Mouse (Mus musculus): ENCODE measurements around the gene Hist1h3a.

The Hist1h3a gene

DNA sequence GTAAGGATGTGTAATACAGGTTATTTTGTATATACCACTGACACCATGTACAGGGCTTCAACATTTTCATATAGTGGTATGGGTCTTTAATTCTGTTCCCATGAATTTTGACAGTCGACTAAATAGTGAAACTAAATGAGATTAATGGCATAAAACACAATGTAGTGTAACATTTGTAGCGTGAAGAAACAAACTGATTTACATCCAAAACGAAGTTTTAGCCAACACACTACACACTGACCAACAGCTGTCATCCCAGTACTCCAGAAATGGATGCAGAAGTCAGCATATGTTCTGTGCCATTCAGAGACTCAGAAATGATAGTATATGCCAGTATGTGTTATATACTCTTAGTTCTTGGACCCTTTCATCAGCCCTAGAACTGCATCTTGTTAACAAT lies 4.3 kb downstream of the Hist1h3a start:
- no peak for DNase-seq

DNA sequence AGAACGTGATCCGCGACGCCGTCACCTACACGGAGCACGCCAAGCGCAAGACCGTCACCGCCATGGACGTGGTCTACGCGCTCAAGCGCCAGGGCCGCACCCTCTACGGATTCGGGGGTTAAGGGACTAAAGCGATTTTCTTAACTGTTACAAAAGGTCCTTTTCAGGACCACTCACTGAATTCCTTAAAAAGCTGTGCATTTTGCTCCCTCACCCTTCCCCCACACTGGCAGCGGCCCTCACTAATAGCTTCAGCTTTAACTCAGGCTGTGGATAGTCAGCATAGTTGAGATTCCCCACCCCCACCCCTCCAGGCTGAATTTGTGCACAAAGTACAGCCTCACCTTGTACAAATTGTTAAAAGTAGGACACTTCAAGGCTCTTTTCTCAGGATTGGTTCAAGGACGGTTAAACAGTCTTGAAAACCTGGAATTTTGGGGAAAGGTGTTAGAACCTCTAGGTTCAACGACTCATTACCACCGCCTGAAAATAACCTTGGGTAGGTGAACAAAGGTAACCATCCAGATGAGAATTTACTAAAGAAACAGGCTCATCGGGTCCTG lies 4.9 kb downstream of the Hist1h3a start:
- DNase-seq = no peak

DNA sequence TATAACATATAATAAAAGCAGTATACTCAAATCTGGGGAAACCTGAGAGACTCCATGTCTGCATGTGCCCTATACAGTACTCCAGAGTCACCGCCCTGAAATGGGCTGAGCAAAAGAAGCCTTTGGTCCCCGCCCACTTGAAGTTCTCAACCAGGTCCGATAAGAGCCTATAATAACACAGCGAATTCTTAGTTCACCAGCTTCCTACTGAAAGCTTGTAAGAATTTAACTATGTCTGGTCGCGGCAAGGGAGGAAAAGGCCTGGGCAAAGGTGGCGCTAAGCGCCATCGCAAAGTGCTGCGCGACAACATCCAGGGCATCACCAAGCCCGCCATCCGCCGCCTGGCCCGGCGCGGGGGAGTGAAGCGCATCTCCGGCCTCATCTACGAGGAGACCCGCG lies 5.4 kb downstream of the Hist1h3a start, which contains the start of gene Hist1h4b:
TSS of gene Hist1h4b (plus strand) at position 224 of the 400 bp plus-strand sequence.
- peak; percentile 77 to 84 for DNase-seq

DNA sequence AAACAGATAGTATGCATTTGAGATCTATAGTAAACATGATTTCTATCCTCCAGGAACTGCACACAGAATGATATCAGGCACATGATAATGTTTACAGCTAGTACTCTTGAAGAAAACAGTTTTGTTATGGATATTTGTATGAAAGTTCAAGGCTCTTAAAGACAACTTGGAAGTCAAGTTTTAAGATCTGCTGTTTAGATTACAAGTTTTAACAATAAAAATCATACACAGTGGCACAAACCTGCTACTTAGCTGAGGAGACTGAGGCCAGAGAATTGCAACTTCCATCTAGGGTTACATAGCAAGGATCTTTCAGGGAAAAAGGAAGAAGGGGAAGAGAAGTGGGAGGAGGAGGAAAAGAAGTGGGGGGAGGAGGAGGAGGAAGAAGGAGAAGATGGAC lies 7.2 kb downstream of the Hist1h3a start:
- no peak for DNase-seq

DNA sequence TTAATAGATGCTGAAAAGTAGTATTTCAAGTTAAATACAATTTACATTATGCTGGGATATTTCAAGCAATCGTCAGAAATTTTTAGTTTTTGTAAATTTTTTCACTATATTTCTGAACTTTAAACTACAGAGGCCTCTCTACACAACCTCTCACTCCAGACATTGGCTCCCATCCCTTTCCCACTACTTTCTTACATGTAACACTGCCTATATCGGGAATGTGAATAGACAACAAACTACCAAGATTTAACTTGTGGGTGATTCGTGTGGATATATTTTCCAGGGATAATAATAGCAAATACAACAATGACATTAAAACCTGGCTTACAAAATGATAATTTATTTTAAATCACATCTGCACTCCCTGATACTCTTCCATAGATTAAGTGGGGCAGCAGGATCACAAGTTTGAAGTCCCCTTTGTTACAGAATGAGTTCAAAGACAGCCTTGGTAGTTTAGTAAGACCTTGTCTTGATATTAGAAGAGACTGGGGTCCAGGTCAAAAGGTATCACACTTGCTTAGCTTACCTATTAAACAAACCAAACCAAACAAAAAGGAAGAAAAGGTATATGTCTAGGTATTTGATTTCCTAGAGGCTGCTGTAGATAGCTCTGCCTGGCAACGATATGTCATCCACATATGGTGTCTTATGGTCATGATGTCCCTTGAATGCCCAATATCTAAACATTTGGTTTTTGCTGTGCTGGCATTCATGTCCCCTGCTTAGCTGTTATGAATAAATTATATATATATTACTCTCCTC lies 8.7 kb downstream of the Hist1h3a start:
- no peak for DNase-seq

DNA sequence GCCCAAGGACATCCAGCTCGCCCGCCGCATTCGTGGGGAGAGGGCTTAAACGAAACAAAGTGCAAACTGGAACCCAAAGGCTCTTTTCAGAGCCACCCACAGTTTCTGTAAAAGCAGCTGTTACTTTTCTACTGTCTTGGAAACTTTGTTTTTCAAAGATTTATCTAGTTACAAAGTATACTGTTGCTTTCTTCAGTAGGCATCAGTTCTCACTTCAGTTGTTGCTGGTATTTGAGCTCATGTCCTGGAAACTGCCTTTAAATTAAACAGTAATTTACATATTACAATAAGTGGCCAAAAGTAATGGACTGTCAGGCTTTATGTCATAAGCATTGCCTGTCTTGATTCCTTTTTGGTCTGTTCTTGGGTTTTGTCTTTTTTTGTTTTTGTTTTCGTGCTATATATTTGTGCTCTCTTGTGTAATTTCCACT lies 9.4 kb downstream of the Hist1h3a start:
- DNase-seq = no peak

DNA sequence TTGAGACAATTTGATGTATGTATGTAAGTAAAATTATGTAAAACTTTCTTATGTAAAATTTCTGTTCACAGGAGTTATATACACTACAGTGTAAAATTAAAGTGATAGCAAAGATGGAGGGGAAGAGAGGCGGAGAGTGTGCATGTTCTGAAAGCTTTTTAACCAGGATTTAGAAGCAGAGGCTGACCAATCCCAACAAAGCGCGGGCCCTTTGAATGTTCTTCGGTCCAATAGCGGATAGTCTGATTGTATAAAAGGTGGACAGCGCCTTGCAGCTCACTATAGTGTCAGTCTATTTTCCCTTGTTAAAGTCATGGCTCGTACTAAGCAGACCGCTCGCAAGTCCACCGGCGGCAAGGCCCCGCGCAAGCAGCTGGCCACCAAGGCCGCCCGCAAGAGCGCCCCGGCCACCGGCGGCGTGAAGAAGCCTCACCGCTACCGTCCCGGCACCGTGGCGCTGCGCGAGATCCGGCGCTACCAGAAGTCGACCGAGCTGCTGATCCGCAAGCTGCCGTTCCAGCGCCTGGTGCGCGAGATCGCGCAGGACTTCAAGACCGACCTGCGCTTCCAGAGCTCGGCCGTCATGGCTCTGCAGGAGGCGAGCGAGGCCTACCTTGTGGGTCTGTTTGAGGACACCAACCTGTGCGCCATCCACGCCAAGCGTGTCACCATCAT lies 10.0 kb downstream of the Hist1h3a start, which contains the start of gene Hist1h3b:
TSS of gene Hist1h3b (plus strand) at position 201 of the 675 bp plus-strand sequence.
- peak; percentile 78 to 84 for DNase-seq

DNA sequence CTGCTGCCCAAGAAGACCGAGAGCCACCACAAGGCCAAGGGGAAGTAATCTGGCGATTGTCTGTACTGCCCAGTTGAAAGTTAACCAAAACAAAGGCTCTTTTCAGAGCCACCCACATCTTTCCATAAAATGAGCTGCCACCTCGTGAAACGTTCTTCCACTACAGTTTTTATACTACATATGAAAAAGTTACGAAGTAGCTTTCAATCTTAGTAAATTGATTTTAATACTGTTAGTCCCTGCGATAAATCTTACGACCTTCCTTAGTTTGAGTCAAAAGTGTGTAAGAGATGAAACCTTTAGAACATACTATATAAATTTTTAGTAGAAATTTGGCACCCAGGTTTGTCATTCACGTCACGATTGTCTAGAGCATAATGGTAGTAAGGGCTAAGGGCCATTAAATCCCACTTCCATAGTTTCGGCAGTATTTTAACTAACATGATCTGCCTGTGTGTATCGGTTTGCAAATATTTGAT lies 10.7 kb downstream of the Hist1h3a start:
- DNase-seq = no peak

DNA sequence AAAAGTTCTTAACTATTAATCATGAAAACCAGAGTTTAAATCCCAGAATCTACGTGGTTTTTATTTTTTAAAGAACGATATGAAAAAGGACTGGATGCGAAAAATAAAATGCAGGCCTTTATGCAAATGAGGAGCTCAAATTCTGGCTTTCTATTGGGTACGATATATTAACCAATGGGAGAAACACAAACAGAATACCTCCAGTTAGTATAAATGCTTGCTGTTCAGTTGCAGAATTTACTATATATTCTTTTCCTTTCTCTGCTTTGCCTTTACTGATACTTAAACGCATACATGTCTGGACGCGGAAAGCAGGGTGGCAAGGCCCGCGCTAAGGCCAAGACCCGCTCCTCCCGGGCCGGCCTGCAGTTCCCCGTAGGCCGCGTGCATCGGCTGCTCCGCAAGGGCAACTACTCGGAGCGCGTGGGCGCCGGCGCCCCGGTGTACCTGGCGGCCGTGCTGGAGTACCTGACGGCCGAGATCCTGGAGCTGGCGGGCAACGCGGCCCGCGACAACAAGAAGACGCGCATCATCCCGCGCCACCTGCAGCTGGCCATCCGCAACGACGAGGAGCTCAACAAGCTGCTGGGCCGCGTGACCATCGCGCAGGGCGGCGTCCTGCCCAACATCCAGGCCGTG lies 11.2 kb downstream of the Hist1h3a start, which contains the start of gene Hist1h2ab:
TSS of gene Hist1h2ab (plus strand) at position 288 of the 639 bp plus-strand sequence.
- DNase-seq = peak; percentile 33 to 62

DNA sequence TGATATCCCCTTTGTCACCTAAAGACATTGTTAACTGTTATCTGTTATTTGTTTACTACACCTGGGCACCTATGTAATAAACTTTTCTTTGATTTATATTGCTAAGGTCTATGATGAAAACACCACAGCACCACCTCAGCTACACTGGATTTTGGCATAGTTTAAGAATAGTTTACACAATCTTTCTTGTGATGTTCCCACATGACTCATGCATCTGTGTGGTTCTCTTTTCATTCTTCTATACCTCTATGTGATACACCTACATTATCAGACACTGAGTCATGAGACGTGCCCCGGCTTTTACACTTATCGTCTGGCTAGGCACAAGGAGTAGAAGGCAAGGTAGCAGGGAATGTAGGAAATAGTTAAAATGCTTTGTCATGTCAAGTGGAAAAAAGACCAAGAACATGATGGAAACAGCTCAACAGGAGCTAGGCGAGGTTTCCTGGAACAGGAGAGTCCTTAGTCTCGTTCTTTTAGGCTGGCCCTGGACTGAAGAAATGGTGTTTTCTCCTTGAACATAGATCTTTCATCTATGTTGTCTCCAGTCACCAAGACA lies 12.5 kb downstream of the Hist1h3a start:
- no peak for DNase-seq

DNA sequence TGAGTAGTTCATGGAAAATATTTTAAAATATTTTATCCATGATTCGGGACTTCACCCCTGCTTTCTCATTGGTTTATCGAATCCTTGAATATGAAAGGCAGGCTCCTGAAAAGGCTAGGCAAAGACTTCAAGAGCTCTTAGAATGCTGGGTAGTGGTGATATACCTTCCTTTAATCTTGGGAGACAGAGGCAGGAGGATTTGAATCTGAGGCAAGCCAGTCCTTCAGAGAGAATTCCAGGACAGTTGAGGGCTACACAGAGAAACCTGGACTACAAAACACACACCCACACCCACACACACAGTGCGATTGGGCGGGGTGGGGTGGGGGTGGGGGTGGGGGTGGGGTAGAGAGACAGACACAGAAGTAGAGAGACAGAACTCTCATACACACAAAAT lies 14.3 kb downstream of the Hist1h3a start:
- no peak for DNase-seq

DNA sequence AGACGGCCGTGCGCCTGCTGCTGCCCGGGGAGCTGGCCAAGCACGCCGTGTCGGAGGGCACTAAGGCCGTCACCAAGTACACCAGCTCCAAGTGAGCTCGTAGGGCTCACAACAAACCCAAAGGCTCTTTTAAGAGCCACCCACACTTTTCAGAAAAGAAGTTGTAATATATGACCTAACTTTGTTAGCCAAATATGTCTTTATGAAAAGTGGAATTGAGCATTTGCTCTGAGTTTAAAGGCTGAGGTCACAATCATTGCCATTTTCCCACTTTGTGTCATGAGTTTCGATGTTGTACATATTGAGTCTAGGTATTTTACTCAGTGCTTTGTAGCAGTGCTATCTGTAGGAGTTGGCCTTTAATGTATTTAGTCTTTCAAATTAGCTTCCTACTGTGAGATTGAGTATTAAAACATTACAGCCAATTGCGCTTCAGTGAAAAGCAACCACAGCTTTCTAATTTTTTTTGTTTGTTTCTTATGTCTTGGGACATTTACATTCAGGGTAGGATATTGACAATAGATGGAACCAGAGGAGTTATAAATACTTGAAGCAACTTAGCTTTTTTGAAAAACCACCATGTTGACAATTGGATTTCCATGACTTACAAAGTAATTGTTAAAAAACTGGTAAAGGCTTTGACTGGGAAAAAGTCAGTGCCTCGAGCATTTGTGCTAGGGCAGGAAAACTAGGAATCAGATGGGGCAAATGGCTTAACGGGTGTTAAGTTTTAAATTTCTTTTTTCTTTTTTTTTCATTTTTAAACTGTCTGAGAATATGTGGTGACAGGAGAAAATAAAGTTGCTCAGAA lies 14.9 kb downstream of the Hist1h3a start:
- DNase-seq = no peak

DNA sequence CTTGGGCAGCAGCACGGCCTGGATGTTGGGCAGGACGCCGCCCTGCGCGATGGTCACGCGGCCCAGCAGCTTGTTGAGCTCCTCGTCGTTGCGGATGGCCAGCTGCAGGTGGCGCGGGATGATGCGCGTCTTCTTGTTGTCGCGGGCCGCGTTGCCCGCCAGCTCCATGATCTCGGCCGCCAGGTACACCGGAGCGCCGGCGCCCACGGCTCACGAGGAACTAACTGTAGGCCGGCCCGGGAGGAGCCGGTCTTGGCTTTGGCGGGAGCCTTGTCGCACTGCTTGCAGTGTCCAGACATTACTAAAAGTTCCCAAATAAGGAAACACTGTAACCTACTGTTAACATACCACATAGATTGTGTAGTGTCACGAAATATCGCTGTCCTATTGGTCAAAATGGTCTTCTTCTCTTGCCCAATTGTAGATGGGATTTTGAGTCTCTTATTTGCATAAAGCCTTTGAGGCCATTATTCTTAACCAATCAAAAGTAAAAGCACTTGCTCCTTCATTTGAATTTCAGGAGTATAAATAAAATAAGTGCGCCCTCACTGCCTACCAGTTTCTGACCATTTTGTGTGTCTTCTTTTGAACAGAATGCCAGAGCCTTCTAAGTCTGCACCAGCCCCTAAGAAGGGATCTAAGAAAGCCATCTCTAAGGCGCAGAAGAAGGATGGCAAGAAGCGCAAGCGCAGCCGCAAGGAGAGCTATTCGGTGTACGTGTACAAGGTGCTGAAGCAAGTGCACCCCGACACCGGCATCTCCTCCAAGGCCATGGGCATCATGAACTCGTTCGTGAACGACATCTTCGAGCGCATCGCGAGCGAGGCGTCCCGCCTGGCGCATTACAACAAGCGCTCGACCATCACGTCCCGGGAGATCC lies 15.7 kb downstream of the Hist1h3a start, which contains the start of gene Hist1h2bb:
TSS of gene Hist1h2bb (plus strand) at position 534 of the 880 bp plus-strand sequence.
- DNase-seq = peak; percentile 60 to 72

DNA sequence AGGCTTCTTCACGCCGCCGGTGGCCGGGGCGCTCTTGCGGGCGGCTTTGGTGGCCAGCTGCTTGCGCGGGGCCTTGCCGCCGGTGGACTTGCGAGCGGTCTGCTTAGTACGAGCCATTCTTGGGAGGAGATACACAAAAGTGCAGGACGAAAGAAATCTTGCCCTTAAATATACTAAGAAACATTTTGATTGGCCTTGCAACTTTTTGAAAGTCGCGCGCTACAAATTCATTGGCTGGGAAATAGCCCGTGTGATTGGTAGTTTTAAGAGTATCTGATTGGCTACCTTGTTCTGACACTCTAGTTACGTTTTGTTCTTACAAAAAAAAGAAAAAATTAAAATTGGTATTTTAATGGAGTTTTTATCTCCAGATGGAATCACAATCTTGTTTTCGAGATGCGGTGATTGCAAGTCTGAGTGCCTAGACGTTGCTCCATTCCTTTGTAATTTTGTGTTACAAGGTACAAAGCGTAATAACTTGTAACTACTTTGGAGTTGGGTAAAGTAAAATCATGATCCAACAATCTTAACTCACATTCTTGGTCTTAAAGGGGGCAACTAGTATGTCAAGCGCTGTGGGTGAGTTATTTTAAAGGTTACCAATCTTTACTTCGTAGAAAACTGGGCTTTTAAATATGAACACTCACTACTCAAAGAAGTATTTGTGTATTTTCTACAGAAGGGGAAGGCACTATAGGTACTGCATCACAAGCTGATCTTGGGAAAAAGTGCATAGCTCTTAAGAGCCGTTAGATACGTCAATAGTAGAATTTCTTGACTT lies 16.6 kb downstream of the Hist1h3a start, which contains the start of gene Hist1h3c:
TSS of gene Hist1h3c (minus strand) at position 222 of the 781 bp plus-strand sequence.
- peak; percentile 83 to 90 for DNase-seq

DNA sequence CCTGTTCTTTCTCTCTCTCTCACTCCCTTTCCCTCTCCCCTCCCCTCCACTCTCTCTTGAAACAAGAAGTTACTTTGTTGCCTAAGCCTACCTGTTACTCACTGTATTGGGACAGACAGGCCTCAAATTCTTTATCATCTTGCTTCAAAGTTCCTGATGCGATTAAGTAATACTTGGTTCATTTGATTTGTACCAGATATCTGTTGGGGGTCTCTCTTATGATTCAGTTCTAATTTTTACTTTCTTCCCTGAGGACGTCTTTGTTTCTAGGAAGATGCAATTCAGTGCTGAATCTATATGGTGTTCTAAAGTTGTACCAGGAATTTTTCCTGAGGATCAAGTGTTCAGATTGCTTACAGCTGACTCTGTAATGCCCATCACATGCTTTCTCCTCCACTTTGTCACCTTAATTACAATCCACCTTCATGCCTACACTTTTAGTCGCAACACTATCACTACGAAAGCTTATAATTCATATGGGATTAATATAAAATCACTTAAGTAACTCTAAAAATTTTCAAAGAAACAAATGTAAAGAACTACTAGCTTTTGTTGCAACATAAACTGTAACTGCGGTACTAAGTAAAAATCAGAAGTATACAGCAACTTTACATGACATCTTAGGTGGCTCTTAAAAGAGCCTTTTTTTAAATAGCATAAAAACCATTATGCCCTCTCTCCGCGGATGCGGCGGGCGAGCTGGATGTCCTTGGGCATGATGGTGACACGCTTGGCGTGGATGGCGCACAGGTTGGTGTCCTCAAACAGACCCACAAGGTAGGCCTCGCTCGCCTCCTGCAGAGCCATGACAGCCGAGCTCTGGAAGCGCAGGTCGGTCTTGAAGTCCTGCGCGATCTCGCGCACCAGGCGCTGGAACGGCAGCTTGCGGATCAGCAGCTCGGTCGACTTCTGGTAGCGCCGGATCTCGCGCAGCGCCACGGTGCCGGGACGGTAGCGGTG lies 17.5 kb downstream of the Hist1h3a start:
- DNase-seq = no peak

DNA sequence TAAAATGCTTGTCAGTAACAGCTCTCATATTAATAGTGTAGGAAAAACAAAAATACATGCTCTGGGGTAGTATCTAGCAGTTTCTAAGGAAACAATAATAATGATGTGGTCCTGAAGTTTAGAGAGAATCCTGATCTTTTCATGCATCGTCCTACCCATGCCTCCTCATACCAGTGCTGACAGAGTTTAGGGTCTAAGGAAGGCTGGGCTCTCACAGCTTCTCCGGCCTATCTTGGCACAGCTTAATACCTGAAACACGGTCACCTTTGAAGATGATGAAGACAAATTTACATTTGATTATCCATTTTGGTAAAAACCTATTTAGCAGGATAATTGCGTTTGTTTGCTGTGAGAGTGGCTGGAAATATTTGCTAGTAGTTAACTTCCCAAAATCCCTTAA lies 18.2 kb downstream of the Hist1h3a start:
- DNase-seq = no peak

DNA sequence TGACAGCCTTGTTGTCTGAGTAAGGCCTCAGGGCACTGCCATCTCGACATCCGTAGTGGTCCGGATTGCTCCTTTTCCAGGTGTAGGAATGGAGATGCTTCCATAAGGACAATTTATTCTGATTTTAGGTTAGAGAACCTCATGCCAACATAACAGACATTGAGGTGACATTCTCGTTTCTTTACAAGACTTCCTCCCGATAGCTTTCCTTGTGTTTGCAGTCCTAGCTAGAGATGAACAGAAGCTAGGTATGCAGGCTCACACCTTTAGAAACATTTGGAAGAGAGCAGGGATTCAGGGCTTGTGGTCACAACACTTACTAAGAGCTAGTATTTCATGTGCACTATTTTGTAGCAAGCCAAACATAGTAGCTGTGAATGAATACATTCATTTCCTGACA lies 19.0 kb downstream of the Hist1h3a start:
- no peak for DNase-seq

DNA sequence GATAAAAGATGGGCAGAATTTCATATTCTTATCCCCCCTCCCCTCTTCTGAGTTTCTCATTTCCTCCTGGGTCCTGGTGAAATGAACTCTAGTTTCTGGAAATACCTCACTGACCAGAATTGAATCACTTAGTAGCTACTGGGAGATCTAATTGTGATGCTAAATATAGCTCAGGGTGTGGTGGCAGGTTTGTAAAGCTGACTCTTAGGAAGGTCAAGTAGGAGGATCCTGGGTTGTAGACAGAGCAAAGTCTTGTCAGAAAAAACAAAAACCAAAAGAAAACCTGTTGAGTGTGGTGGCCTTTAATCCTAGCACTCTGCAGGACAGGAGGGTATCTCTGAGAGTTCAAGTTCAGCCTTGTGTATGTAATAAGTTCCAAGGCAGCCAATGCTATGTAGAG lies 20.2 kb downstream of the Hist1h3a start:
- DNase-seq = no peak

Measured in cerebellum, postnatal 36 days (tissue).